Mouse (Mus musculus) lung, adult 2 months (tissue): ENCODE data around the gene Mrpl48. TPM values are rescaled to one million over a fixed set of nuclear protein-coding genes. Genes with fewer than 3 reads are reported as not detected.

Experiments
- DNase-seq: peaks from one replicate; pipeline ENCODE4 v3.0.0; 2022
- H3K4me1 ChIP-seq: fragments of 200-500 bp; 2 replicates; pipeline ENCODE4 v1.6.1; 2011; ENCODE audit warnings: low read length; ENCODE audit not compliant: control insufficient read depth, insufficient read depth
- H3K4me3 ChIP-seq: fragments of 200-500 bp; replicated peaks from 2 replicates; pipeline ENCODE3; 2011; ENCODE audit warnings: low read depth, mild to moderate bottlenecking, control low read depth, low read length; ENCODE audit errors: extremely low read depth
- CTCF ChIP-seq: fragments of 200-500 bp; IDR thresholded peaks from 2 replicates; pipeline ENCODE4 v1.5.1; 2011; ENCODE audit warnings: mild to moderate bottlenecking, low read length, control low read depth; ENCODE audit not compliant: insufficient read depth
- POLR2A ChIP-seq: fragments of 200-500 bp; IDR thresholded peaks from 2 replicates; pipeline ENCODE4 v1.6.1; 2011; ENCODE audit warnings: low read depth, mild to moderate bottlenecking, control low read depth, low read length, borderline replicate concordance; ENCODE audit errors: extremely low read depth
- WGBS: fragments of 180-500 bp; shearing (Covaris S2); methylation state at CpG from one replicate; pipeline ENCODE4 v1.1.7; 2018; 5-methylcytosine and 5-hydroxymethylcytosine counted together
- polyA plus RNA-seq: library from polyadenylated mRNA; depleted of rRNA; stranded (reverse); fragments of >200 nt; gene quantifications from 2 replicates; pipeline ENCODE4 v1.2.3, GENCODE M21; 2012

Gene Mrpl48
- polyA plus RNA-seq, 1 experiment: 10.4 TPM

GRCm38 (mm10) chr7:100561861-100562587, 46.1 kb downstream of the Mrpl48 start:
- Histone ChIP-seq H3K4me1 (no peaks in the 10 kb centered on the region), H3K4me3 (no peak overlapping the region)
- 74% methylated on average over 11 of the region's 11 CpGs for WGBS
- DNase-seq: peak; percentile 15
- TF ChIP-seq POLR2A (no peak), CTCF (no peak)

GRCm38 (mm10) chr7:100559331-100559730, 48.8 kb downstream of the Mrpl48 start:
- 85% methylated on average over 4 of the region's 4 CpGs for WGBS
- no peaks in the 10 kb centered on the region for H3K4me1 ChIP-seq
- H3K4me3 ChIP-seq: no peak overlapping the region
- TF ChIP-seq POLR2A: no peak
- TF ChIP-seq CTCF: no peak
- no peak for DNase-seq

- Histone ChIP-seq H3K4me1 (no peaks in the 10 kb centered on the region), H3K4me3 (no peak overlapping the region)
- TF ChIP-seq POLR2A (no peak), CTCF (no peak)
- 70% methylated on average over 5 of the region's 5 CpGs for WGBS
- no peak for DNase-seq
Observed at GRCm38 (mm10) chr7:100557241-100557640, 50.9 kb downstream of the Mrpl48 start.

- H3K4me3 ChIP-seq: no peak overlapping the region
- WGBS: 62% methylated on average over 13 of the region's 13 CpGs
- H3K4me1 ChIP-seq: no peaks in the 10 kb centered on the region
- DNase-seq: no peak
- TF ChIP-seq POLR2A (no peak), CTCF (no peak)
Observed at GRCm38 (mm10) chr7:100555431-100555951, 52.6 kb downstream of the Mrpl48 start.

- DNase-seq: no peak
- WGBS: 65% methylated on average over 5 of the region's 5 CpGs
- no peak overlapping the region for H3K4me3 ChIP-seq
- H3K4me1 ChIP-seq: no peaks in the 10 kb centered on the region
- no peak for TF ChIP-seq CTCF
- no peak for TF ChIP-seq POLR2A
Observed at GRCm38 (mm10) chr7:100554939-100555338, 53.2 kb downstream of the Mrpl48 start.

- Histone ChIP-seq H3K4me1 (no peaks in the 10 kb centered on the region), H3K4me3 (no peak overlapping the region)
- 45% methylated on average over 5 of the region's 5 CpGs for WGBS
- TF ChIP-seq CTCF: no peak
- no peak for TF ChIP-seq POLR2A
- no peak for DNase-seq
Observed at GRCm38 (mm10) chr7:100550338-100551007, 57.6 kb downstream of the Mrpl48 start.

GRCm38 (mm10) chr7:100549796-100550195, 58.3 kb downstream of the Mrpl48 start:
- WGBS: 88% methylated on average over 3 of the region's 3 CpGs
- no peak overlapping the region for H3K4me3 ChIP-seq
- DNase-seq: no peak
- no peak for TF ChIP-seq CTCF
- no peak for TF ChIP-seq POLR2A
- no peaks in the 10 kb centered on the region for H3K4me1 ChIP-seq

GRCm38 (mm10) chr7:100547631-100548030, 60.5 kb downstream of the Mrpl48 start:
- 45% methylated on average over 4 of the region's 4 CpGs for WGBS
- no peak for TF ChIP-seq POLR2A
- TF ChIP-seq CTCF: no peak
- no peak for DNase-seq
- Histone ChIP-seq H3K4me3 (no peak overlapping the region), H3K4me1 (no peaks in the 10 kb centered on the region)

GRCm38 (mm10) chr7:100544437-100544836, 63.7 kb downstream of the Mrpl48 start:
- no peaks in the 10 kb centered on the region for H3K4me1 ChIP-seq
- 51% methylated on average over 1 of the region's 1 CpGs for WGBS
- no peak for DNase-seq
- TF ChIP-seq CTCF: no peak
- no peak overlapping the region for H3K4me3 ChIP-seq

GRCm38 (mm10) chr7:100539516-100539915, 68.6 kb downstream of the Mrpl48 start:
- TF ChIP-seq CTCF (no peak), POLR2A (no peak)
- no peak overlapping the region for H3K4me3 ChIP-seq
- 86% methylated on average over 9 of the region's 9 CpGs for whole genome bisulfite sequencing
- peaks cover 3% of the 10 kb centered on the region for H3K4me1 ChIP-seq
- no peak for DNase-seq
